ENCODE assay signal across 12 mouse cellular contexts in genomic region chr2:124522426-124522825, GRCm38 (mm10).
DNase-seq lines count a peak whose midpoint lies in the region; ATAC-seq and TF ChIP-seq lines count a peak whose summit lies in the region.
"Had no signal": no experiment of that assay in that cellular context is flagged by ENCODE, and none has a peak within 500 bp of the region (broad histone marks: within the 10 kb centered on the region; RNA-seq: fewer than 3 reads in every experiment).

No protein-coding gene starts in this region.

- no peaks in the 10 kb centered on the region; the same call in 1 of the 2 replicates for H3K4me1 ChIP-seq in forebrain, postnatal 0 days (ENCODE audit: insufficient read depth)
- no peaks in the 10 kb centered on the region for H3K4me1 ChIP-seq in forebrain, embryonic 10.5 days
- H3K4me1 ChIP-seq in heart, postnatal 0 days (ENCODE audit: control insufficient read depth, insufficient read depth): no peaks in the 10 kb centered on the region
- H3K4me1 ChIP-seq: embryonic facial prominence, embryonic 12.5 days; liver, embryonic 12.5 days had no signal

- TF ChIP-seq CTCF in forebrain, postnatal 0 days (IDR thresholded peaks at IDR 0.05; ENCODE audit: low read depth): no peak
- TF ChIP-seq CTCF in heart, postnatal 0 days (IDR thresholded peaks at IDR 0.05; ENCODE audit: low read depth): no peak

- WGBS in forebrain, postnatal 0 days: 52% methylated on average over 3 of the region's 3 CpGs
- WGBS in forebrain, embryonic 10.5 days: 90% methylated on average over 3 of the region's 3 CpGs
- 44% methylated on average over 3 of the region's 3 CpGs for WGBS in heart, postnatal 0 days

- H3K4me3 ChIP-seq in forebrain, postnatal 0 days (ENCODE audit: low read depth, low read length): no peak overlapping the region
- no peak overlapping the region for H3K4me3 ChIP-seq in forebrain, embryonic 10.5 days
- H3K4me3 ChIP-seq in heart, postnatal 0 days (ENCODE audit: low read depth, low read length): no peak overlapping the region
- H3K4me3 ChIP-seq: embryonic facial prominence, embryonic 12.5 days; heart, embryonic 13.5 days; liver, embryonic 12.5 days had no signal

- no peaks in the 10 kb centered on the region for H3K9me3 ChIP-seq in forebrain, postnatal 0 days (ENCODE audit: low read length)
- H3K9me3 ChIP-seq in forebrain, embryonic 10.5 days: no peaks in the 10 kb centered on the region
- no peaks in the 10 kb centered on the region for H3K9me3 ChIP-seq in heart, postnatal 0 days (replicated peaks; ENCODE audit: control insufficient read depth, low read length)
- H3K9me3 ChIP-seq: embryonic facial prominence, embryonic 12.5 days; heart, embryonic 13.5 days; liver, embryonic 12.5 days had no signal

- H3K27ac ChIP-seq in forebrain, postnatal 0 days (ENCODE audit: low read depth, low read length): no peak overlapping the region
- no peak overlapping the region for H3K27ac ChIP-seq in forebrain, embryonic 10.5 days
- no peak overlapping the region for H3K27ac ChIP-seq in heart, postnatal 0 days (ENCODE audit: low read depth)
- H3K27ac ChIP-seq: embryonic facial prominence, embryonic 12.5 days; heart, embryonic 13.5 days; liver, embryonic 12.5 days had no signal

- peak; percentile 25 for DNase-seq in forebrain, postnatal 0 days
- DNase-seq in forebrain, embryonic 10.5 days (ENCODE audit: extremely low spot score, low spot score): no peak
- peak; percentile 13 for DNase-seq in right cerebral cortex, postnatal 4 days
- no peak for DNase-seq in right cerebral cortex, adult 18-20 months
- DNase-seq in heart, postnatal 0 days (ENCODE audit: low spot score): peak; percentile 7
- no peak for DNase-seq in retina, embryonic 14.5 days (ENCODE audit: low spot score)
- no peak for DNase-seq in retina, postnatal 1 day
- no peak for DNase-seq in layer of hippocampus, postnatal 25 days (ENCODE audit: extremely low spot score in 1 of 2, low spot score in 1 of 2)
- DNase-seq: kidney, adult 8-10 months had no signal

- ATAC-seq in forebrain, postnatal 0 days: no peak
- no peak for ATAC-seq in heart, postnatal 0 days (ENCODE audit: insufficient read depth, low read depth)
- ATAC-seq: liver, embryonic 12.5 days had no signal

- H3K9ac ChIP-seq in forebrain, postnatal 0 days: no peak overlapping the region
- H3K9ac ChIP-seq in heart, postnatal 0 days (replicated peaks; ENCODE audit: low read depth, low read length): no peak overlapping the region
- H3K9ac ChIP-seq: embryonic facial prominence, embryonic 12.5 days; heart, embryonic 13.5 days; liver, embryonic 12.5 days had no signal

- no peak overlapping the region for H3K4me2 ChIP-seq in forebrain, postnatal 0 days (ENCODE audit: low read depth)
- no peak overlapping the region for H3K4me2 ChIP-seq in heart, postnatal 0 days (ENCODE audit: low read depth, low read length)
- H3K4me2 ChIP-seq: embryonic facial prominence, embryonic 12.5 days; heart, embryonic 13.5 days; liver, embryonic 12.5 days had no signal

- no peak for TF ChIP-seq EP300 in heart, postnatal 0 days (IDR thresholded peaks at IDR 0.05; ENCODE audit: low read depth)

- no peaks in the 10 kb centered on the region for H3K27me3 ChIP-seq in forebrain, postnatal 0 days (ENCODE audit: insufficient read depth, low read length)
- H3K27me3 ChIP-seq in forebrain, embryonic 10.5 days (ENCODE audit: poor library complexity, severe bottlenecking): no peaks in the 10 kb centered on the region
- H3K27me3 ChIP-seq in heart, postnatal 0 days (ENCODE audit: control insufficient read depth, insufficient read depth, low read length): no peaks in the 10 kb centered on the region
- H3K27me3 ChIP-seq: embryonic facial prominence, embryonic 12.5 days; heart, embryonic 13.5 days; liver, embryonic 12.5 days had no signal

- H3K36me3 ChIP-seq in forebrain, postnatal 0 days (ENCODE audit: insufficient read depth): no peaks in the 10 kb centered on the region
- no peaks in the 10 kb centered on the region for H3K36me3 ChIP-seq in forebrain, embryonic 10.5 days (replicated peaks)
- H3K36me3 ChIP-seq in heart, postnatal 0 days (replicated peaks; ENCODE audit: control insufficient read depth, insufficient read depth, low read length): no peaks in the 10 kb centered on the region
- H3K36me3 ChIP-seq: embryonic facial prominence, embryonic 12.5 days; heart, embryonic 13.5 days; liver, embryonic 12.5 days had no signal

Comparison
In these comparisons a context has a peak if more than half of its experiments do, and no peak if none do; other contexts are left out.
1. DNase-seq: peak in forebrain, postnatal 0 days (single experiment), right cerebral cortex, postnatal 4 days (single experiment) and heart, postnatal 0 days (single experiment); none in forebrain, embryonic 10.5 days (single experiment), right cerebral cortex, adult 18-20 months (single experiment), retina, embryonic 14.5 days (single experiment), retina, postnatal 1 day (single experiment) and layer of hippocampus, postnatal 25 days (0 of 2).